Mouse (Mus musculus) naive thymus-derived CD4-positive, alpha-beta T cell, adult 2 months (primary cell): Measurements from ENCODE around the gene Skap2.

Experiments
- DNase-seq: peaks from one replicate; pipeline ENCODE4 v3.0.0-alpha.2; 2011; ENCODE audit warnings: low read depth

The Skap2 gene

DNA sequence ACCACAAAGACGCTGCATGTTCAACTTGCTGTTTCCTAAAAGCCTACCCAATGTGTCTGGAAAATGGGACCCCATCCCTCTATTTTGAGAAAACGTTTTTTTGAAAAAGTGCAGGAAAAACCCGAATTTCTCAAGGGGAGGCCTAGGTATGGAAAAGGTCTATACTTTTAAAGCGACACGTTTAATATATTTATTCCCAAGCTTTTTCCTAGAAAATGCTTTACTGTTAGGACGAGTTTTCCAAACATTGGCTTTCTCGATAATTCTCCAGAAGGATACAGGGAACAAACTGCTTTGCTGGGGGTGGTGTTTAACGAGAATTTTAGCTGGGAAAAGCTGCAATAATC, 6.8 kb downstream of the Skap2 start:
- DNase-seq, result no peak

DNA sequence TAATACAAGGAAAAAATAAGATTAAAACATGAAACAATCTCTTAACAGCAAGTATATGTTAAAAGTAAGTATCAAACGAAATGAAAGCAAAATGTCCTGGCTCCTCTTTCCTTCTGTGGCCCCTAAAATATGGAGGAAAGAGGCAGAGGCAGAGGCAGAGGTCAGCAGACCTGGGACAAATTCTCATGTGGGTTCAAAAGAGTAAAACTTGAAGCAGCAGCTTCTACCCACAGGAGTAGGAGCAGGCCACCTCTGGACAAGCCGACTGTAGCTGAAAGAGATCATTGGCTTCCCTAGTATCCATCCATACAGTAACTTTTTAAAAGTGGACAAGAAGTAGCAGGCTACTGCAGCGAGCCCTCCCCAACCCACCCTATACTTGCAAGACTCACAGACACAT, 7.4 kb downstream of the Skap2 start:
- DNase-seq, result no peak

DNA sequence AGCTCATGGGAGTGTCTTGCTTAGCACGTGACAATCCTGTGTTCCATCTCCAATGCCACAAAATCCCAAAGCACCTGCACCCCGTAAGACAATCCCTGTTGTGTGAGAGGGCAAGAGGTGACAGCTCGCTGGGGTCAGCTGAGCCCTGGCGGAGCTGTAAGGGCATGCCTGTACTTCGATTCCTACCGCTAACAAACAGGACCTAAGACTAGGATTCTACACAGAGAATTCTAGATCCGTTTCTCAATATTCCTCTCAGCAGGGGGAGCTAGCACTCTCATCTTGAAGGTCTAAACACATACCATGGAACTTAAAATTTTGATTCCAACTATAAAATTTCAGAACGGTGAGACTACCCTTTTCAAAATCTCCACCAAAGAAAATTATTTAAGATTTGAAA, 9.7 kb downstream of the Skap2 start:
- DNase-seq, result peak; percentile 61

DNA sequence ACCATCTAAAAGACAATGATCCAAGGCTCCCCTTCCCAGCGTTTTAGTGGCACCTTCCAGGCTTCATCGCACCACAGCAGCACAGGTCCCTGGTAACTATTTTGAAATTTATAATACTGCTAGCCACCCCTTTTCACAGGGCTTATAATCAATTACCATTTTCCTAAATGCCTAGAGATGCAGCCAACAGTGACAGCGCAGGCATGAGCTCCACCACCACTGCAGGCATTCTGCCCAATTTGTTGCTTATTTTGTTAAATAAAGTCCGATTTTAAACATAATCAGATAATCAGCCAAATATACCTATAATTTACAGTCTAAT, 13.2 kb downstream of the Skap2 start:
- DNase-seq, result no peak

DNA sequence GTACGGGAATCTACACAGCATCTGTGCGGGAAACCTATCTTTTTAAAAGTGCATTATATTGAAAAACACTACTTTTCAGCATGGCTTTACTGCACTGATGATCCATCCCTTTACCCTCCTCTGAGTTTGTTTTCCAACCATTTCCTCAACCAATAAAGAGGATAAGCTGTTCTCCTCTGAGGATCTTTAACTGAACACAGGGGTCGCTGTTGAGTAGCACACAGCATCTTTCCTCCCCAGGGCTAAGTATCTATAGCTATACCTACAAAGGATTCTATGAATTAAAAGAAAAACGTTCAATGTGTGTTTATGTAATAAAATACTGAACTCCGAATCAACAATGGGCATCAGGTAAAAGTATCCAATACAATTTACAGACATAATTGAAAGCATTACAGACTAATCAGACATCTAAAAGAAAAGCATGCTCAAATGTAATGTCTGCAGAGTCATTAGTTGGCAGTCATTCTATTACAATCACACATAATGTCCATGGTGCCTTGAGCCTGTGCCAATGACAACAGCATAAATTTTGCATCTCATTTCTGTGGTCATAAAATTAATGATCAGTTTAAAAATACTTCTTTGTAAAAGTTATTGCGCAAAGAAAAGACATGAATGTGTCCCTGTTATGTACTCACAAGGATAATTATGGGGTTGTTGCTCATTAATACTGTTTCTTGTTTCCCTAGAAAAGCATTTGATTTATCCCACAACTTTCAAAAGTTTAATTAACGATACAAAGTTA, 13.8 kb downstream of the Skap2 start:
- DNase-seq, result peak; percentile 56

DNA sequence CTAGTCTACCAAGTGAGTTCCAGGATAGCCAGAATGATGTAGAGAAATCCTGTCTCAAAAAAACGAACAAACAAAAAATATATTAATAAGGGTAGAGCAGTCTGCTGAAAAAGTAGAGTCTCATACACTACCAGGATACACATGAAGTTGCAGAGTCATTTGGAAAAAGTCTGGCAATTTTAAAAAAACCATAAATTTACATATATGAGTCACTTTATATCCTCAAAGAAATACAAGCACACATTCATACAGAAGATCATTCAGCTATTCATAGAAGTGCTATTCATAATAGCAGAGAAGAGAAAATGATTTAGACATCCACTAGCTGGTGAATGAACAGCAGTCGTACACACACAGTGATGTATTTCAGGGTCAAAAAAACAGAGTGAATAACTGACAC, 24.4 kb downstream of the Skap2 start:
- DNase-seq, result no peak

DNA sequence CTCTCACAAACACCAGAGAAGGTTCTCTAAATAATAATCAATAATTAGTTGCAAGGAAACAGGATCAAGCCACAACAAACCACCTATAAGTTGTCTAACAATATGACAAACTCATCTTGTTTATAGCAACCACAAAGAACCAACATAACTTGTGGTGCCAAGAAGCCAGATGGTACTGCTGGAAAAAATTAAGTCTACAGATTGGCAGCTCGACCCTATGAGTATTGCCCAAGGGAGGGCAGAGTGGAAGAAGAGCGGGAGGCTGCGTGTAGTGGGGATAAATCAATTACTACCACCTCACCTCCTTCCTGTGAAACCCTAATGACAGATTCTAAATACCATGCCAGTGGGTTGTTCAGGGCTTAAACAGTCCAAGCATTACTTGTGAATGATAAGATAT, 34.7 kb downstream of the Skap2 start:
- no peak for DNase-seq

DNA sequence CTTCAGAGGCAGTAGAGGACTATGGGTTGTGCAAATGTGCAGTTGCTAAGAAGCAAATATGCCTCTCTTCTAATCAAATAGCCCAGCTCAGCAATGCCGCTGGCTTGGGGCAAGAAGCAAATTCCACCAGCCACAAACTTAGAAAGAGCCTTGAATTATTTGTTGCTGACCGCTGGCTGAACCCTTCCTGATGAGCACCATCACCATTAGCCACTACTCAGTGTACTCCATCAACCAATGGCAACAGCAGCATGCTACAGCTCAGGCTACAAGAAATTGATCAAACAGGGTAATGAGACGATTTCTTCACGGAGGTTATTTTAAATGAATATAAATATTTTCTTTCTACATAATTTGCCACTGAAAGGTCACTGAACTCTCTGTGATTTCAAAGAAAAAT, 36.6 kb downstream of the Skap2 start:
- no peak for DNase-seq

DNA sequence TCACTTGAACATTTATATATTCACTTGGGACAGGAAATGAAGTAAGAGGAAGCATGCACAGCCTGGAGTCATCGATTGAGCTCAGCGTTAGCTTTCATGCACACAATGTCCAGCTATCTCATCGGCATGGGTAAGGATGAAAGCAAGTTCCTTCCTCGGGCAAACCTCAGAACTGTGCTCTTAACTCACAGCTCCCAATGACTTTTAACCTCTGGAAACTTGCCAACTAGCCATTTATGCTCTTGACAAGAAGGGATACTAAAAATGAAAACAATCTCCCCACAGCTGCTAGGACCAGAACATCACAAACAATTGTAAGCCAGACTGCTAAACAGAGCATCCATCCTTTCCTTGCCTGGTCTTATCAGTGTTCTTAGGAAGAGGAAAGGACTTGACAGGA, 53.4 kb downstream of the Skap2 start:
- no peak for DNase-seq

DNA sequence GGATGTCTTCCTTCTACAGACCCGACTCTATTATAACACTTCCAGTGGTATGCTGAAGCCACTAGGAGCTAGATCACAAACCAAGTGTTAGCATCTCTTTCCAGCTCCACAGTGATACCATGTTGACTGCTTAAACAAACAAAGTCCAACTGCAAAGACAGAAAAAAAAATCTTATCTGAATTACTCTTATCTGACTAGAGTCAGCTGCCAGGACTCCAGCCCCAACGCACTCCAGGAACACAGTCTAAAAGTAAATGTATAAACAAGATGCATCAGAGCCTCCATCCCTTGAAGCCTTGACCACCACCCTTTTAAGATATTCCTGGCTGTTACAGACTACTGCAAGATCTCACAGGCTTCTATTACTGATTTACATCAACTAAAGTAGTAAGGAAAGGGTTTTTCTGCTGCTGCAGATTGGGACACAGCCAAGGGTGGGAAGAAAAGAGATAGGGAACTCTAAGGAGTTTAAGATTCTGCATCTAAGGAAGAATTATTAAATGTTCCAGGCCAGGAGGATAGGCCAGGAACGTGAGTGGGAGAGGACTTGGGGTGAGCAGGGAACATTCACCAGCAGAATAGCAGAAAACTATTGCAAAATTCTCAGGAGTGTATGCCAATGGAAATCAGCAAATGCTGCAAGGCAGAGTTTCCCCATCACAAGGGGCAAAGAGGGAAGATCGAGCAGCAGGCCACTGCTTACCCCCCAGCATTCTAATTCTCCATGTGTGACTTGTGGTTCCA, 56.1 kb downstream of the Skap2 start:
- DNase-seq, result no peak

DNA sequence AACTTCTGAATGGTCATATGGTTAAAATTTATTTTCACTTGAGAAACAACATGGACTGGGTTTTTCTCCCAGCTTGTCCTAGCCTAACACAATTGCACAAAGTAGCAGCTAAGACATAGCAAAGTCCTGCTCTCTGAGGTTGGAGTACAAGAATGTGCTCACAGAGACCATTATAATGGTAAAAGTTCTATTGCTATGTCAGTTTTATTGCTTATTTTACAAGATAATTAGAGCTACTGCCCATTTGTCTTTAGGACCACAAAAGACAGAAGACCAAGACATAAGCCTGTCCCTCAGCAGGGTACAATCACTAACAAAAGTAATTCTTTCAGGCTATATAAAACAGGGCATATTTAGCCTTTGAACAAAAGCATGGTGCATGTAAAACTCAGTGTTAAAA, 64.7 kb downstream of the Skap2 start:
- no peak for DNase-seq

DNA sequence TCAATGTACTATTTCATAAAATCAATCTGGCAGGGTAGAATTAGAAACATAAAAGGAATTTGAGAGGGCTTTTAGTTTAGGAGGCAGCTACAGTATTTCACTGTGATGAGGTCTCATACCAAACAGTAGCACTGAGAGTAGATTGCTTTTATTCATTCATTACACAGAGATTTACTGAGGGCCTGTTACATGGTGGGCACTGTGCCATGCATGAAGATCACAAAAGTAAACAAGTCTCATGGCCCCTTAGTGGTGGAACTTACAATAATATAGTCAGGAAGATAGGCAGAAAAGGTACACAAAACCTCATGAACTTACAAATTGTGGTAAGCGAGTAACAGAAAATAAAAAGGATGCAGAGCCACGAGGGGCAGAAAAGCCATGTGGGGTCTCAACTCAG, 67.4 kb downstream of the Skap2 start:
- no peak for DNase-seq

DNA sequence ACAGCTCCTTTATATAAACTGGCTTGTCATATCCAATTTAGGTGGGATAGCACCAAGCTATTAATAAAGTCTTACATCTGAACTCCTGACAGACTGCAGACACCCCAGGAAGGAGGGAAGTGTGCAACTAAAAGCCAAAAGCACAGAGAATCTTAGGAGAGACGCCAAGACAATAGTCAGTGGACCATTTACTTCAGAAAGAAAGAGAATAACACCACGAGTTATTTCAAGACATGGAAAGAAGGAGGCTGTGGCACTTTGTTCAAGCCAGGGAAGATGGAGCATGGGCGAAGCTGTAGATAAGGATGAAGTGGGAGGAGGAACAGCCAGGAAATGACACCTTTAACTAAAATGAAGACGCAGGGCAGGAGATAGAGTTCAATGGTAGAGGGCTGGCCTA, 78.4 kb downstream of the Skap2 start:
- no peak for DNase-seq

DNA sequence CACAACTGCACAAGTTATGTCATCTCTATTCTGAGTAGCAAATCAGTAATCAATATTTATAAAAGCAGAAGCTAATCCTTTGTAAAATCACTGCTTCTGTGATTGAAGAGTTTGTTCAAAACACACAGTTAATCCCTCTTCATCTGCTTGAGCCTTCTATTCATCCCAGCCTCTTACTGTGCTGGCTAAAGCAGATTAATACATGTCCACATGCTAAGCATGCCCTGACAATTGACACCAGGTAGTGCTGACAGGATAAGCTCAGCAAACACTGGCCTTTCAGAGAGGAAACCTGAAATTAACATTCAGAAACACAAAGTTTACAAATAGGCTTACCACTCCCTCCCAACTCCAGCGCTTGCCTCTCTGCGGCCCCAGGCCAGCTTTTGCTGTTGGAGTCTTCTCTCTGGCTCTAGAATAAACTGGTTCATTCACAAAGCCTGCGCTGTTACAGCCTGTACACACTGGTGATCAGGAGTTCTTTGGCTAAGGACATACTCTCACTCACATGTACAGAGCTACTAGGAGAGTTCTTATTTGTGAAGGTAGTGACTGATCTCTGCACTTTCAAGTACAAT, 79.2 kb downstream of the Skap2 start:
- DNase-seq, result no peak

DNA sequence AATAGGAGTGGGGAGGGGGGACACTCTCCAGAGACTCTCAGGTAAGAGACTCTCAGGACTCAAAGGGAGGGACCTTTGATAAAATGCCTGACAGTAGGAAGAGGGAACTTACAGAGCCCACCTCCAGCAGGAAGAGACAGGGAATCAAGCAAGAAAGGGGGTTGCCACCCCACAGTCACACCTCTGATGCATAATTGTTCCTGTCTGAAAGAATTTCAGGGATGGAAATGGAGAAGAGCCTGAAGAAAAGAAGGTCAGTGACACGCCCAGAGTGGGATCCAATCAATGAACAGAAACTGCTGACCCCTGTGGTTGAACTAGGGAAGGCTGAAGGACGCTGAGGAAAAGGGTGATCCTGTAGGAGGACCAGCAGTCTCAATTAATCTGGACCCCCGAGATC, 85.2 kb downstream of the Skap2 start:
- DNase-seq, result no peak

DNA sequence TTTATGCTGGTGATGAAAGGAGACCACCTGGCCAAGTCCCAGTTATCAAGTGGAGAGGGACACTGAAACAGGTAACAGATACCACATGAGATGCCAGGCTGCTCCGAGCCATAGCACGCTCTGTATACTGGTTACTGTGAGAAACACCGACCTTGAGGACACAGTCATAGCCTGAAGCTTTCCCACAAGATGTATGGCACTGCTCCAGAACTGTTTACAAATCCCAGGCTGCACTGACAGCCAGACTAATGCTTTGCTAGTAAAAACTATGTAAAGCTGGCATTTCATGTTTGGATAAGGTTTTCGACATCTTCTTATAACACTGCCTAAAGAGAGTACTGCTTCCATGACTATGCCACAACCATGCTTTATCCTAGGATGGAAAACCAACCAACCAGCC, 90.5 kb downstream of the Skap2 start:
- DNase-seq, result no peak

DNA sequence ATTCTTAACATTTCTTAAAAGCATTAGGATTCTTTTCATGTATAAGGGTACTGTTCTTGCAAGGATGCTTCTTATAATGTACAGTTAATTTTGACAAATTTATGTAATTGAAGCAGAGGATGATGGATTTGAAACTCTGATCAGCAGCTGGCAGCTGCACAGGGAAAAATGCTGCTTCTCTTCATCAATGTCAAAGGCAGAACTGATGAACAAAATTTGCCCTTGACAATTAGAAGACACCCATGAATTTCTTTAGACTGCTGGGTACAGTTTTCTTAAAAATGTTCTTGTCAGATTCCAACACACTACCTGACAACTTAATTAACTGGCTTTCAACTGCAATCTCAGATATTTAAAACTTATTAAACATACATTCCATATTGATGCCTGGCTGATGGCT, 103.9 kb downstream of the Skap2 start:
- no peak for DNase-seq

DNA sequence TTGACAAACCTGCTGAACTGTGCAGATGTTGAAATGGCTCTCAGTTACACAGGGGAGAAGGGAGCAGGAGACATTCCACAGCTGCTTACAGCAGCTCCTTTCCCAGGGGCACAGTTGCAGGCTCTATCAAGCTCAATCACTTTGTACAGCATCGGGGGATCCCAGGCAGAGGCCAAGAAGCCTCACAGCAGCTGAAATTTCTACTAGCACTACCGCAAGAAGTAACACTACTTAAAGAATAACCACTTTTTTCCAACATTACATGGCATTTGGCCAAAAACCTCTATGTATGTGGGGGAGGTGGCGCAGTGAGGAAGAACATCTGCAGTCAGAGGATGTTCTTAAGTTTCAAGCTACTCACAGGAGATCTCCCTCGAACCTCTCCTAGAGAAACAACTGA, 106.7 kb downstream of the Skap2 start:
- DNase-seq, result peak; percentile 6

DNA sequence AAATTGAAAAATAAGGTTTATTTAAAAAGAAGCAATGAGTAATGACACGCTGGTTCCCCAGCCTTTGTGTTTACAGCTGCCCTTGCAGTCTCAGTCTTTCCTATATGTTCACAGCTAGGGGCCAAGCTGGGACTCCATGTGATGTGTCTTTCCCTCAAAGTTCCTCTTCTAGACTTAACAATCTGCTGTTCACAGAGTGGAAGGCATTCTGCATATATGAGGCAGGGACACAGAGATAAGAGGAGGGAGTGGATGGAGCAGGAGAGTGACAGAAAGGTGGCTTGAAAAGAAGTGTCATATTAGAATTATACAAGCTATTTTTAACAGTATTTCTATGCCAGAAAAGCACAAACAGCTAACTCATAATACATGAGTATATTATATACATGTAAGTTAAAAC, 110.8 kb downstream of the Skap2 start:
- DNase-seq, result no peak

DNA sequence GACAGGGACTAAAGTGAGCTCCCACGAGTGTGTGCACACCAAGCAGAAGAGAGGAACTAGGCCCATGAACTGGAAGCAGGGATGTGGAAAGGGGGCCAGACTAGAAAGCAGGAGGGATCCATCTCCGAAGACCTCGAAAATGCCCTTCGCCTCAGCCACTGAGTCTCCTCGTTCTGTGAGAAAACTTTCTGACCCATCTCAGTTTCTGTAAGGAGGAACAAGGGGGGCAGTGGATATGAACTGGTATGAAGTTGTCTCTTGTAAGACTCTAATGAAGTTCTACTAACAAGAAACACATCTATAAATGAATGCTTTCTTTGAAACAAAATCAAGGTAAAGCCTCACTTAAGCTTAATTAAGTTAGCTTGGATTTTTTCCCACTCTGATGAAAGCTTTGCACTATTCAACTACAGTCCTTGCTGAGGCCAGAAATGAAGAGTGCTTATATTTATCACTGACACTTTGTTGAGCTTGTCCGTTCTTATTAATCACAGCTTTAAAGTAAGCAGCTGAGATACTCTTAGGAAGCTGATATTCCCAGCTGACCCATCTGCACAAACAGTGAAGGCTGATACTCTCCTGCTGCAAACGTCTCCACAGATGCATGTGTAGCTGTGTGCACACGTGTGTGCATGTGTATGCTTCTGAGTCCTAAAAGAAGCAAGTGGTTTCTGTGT, 113.9 kb downstream of the Skap2 start:
- no peak for DNase-seq

DNA sequence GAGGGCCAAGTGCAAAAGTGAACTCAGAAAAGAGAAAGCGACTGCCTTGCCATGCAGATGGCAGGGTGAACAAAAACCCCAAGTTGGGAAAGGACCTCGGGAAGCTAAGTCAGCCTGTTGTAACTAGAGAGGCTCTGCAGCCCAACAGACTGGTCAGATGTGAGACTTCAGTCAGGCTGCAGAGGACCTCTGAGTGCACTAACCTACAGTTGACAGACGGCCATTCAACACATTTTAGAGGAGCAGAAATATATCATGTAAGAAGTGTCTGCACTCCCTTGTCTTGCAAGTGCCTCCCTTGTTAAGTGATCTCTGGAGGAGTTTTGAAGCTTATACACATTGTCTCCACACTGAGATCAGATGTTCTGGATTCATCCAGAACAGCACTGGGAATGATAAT, 116.6 kb downstream of the Skap2 start:
- DNase-seq, result no peak

DNA sequence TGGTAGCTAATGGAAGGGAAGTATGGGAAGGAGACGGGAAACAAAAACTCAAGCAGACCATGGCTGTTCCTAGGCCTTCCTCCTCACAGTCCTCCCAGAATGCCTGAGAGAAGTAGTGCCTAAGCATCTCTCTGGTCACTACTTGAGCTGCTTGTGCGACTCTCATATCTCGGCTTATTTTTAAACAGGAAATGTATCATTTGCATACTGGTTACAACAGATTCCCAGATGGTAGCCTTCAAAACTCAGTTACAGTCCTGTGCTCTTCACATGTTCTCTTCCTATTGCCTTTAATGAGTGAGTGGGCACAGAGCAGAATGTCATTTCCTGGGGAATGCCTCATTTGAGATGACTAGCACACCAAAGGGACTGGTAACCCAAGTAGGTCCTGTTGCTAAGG, 117.6 kb downstream of the Skap2 start:
- DNase-seq, result no peak

DNA sequence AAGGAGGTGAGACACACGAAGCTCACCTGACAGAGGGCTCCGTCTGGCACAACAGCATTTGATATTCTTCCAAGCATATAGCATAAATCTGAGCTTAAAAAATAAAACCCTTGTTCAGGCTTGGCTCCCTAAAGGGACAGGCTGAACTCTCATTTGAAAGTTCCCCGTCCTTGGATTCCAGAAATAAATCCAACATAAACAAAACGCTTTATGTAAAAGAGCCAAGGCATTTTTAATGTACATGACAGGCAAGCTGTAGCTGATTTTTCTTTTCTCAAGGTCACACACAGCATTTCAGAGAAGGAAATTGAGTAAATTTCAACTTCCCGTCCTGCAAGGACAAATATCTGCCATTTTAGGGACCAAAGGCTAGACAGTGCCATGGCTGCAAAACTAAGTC, 122.0 kb downstream of the Skap2 start:
- DNase-seq, result no peak
